Mouse (Mus musculus): ENCODE results near the gene Sapcd1. TPM values are rescaled to one million over a fixed set of nuclear protein-coding genes. Genes with fewer than 3 reads are reported as not detected.
"Not testable (repeated sequence)": the region's sequence is repeated elsewhere in the genome, so short reads cannot be mapped to it uniquely, and the experiment has no call there.

Gene Sapcd1
- polyA plus RNA-seq, 1 experiment from 2014 or later: 17.2 TPM

GRCm38 (mm10) chr17:35015296-35015695, 12.5 kb downstream of the Sapcd1 start:
- WGBS: 91% methylated on average over 16 of the region's 16 CpGs
- Histone ChIP-seq H3K36me3 (ENCODE audit: insufficient read depth) (peaks cover 72% of the 10 kb centered on the region), H3K9ac (no peak overlapping the region), H3K9me3 (ENCODE audit: low read depth, low read length) (no peaks in the 10 kb centered on the region), H3K4me2 (no peak overlapping the region), H3K27me3 (ENCODE audit: insufficient read depth, low read length) (no peaks in the 10 kb centered on the region), H3K27ac (ENCODE audit: low read depth) (no peak overlapping the region), H3K4me3 (ENCODE audit: low read depth, low read length) (no peak overlapping the region), H3K4me1 (ENCODE audit: insufficient read depth) (no peaks in the 10 kb centered on the region)
- DNase-seq (no peak), ATAC-seq (ENCODE audit: insufficient read depth) (no peak)
- no peak for TF ChIP-seq CTCF (IDR thresholded peaks at IDR 0.05; ENCODE audit: low read depth)

DNA sequence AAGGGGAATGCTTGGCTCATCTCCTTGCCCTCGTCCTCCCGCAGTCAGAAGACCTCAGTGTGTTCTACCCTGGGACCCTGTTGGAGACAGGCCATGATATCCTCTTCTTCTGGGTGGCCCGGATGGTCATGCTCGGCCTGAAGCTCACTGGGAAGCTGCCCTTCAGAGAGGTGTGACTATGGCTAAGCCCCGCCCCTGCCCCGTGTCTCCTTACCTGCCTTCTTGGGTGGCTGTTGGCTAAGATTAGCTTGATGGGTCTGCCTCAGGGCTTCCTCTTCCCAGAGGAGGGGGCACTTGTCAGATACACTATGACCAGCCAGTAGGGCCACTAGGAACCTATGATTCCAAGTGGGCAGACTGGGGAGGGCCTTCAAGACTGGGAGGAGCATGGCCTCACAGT, 14.6 kb downstream of the Sapcd1 start:
- Histone ChIP-seq H3K4me1 (ENCODE audit: insufficient read depth) (no peaks in the 10 kb centered on the region), H3K27ac (ENCODE audit: low read depth) (no peak overlapping the region), H3K4me2 (no peak overlapping the region), H3K9ac (no peak overlapping the region), H3K36me3 (ENCODE audit: insufficient read depth) (peaks cover 93% of the 10 kb centered on the region), H3K4me3 (ENCODE audit: low read depth, low read length) (no peak overlapping the region), H3K9me3 (ENCODE audit: low read depth, low read length) (no peaks in the 10 kb centered on the region), H3K27me3 (ENCODE audit: insufficient read depth, low read length) (no peaks in the 10 kb centered on the region)
- DNase-seq (no peak), ATAC-seq (ENCODE audit: insufficient read depth) (no peak)
- TF ChIP-seq CTCF (IDR thresholded peaks at IDR 0.05; ENCODE audit: low read depth): no peak
- 71% methylated on average over 6 of the region's 6 CpGs for WGBS

- Histone ChIP-seq H3K27ac (ENCODE audit: low read depth) (no peak overlapping the region), H3K36me3 (ENCODE audit: insufficient read depth) (peaks cover 97% of the 10 kb centered on the region), H3K4me2 (no peak overlapping the region), H3K27me3 (ENCODE audit: insufficient read depth, low read length) (no peaks in the 10 kb centered on the region), H3K4me1 (ENCODE audit: insufficient read depth) (no peaks in the 10 kb centered on the region), H3K4me3 (ENCODE audit: low read depth, low read length) (no peak overlapping the region), H3K9ac (no peak overlapping the region), H3K9me3 (ENCODE audit: low read depth, low read length) (no peaks in the 10 kb centered on the region)
- TF ChIP-seq CTCF (IDR thresholded peaks at IDR 0.05; ENCODE audit: low read depth): no peak
- WGBS: 77% methylated on average over 13 of the region's 13 CpGs
- ATAC-seq (ENCODE audit: insufficient read depth) (no peak), DNase-seq (no peak)
Measured at GRCm38 (mm10) chr17:35012430-35012829, 15.4 kb downstream of the Sapcd1 start.

- no peaks in the 10 kb centered on the region for H3K9me3 ChIP-seq (ENCODE audit: low read depth, low read length)
- H3K4me2 ChIP-seq: no peak overlapping the region
- no peak overlapping the region for H3K4me3 ChIP-seq (ENCODE audit: low read depth, low read length)
- no peak for TF ChIP-seq CTCF (IDR thresholded peaks at IDR 0.05; ENCODE audit: low read depth)
- WGBS: 86% methylated on average over 8 of the region's 8 CpGs
- H3K4me1 ChIP-seq (ENCODE audit: insufficient read depth): no peaks in the 10 kb centered on the region
- H3K9ac ChIP-seq: no peak overlapping the region
- H3K27ac ChIP-seq (ENCODE audit: low read depth): no peak overlapping the region
- H3K36me3 ChIP-seq (ENCODE audit: insufficient read depth): peaks cover 99% of the 10 kb centered on the region
- no peak for DNase-seq
- ATAC-seq (ENCODE audit: insufficient read depth): no peak
- H3K27me3 ChIP-seq (ENCODE audit: insufficient read depth, low read length): no peaks in the 10 kb centered on the region
Measured at GRCm38 (mm10) chr17:35011440-35011839, 16.4 kb downstream of the Sapcd1 start.

- no peak for TF ChIP-seq CTCF (IDR thresholded peaks at IDR 0.05; ENCODE audit: low read depth)
- 85% methylated on average over 7 of the region's 7 CpGs for WGBS
- Histone ChIP-seq H3K27me3 (ENCODE audit: insufficient read depth, low read length) (no peaks in the 10 kb centered on the region), H3K4me2 (no peak overlapping the region), H3K9ac (no peak overlapping the region), H3K4me1 (ENCODE audit: insufficient read depth) (no peaks in the 10 kb centered on the region), H3K36me3 (ENCODE audit: insufficient read depth) (peaks cover 96% of the 10 kb centered on the region), H3K27ac (ENCODE audit: low read depth) (no peak overlapping the region), H3K4me3 (ENCODE audit: low read depth, low read length) (no peak overlapping the region), H3K9me3 (ENCODE audit: low read depth, low read length) (no peaks in the 10 kb centered on the region)
- ATAC-seq (ENCODE audit: insufficient read depth) (no peak), DNase-seq (no peak)
Measured at GRCm38 (mm10) chr17:35009586-35009985, 18.2 kb downstream of the Sapcd1 start.

- peaks cover 90% of the 10 kb centered on the region for H3K36me3 ChIP-seq (ENCODE audit: insufficient read depth)
- no peak overlapping the region for H3K4me2 ChIP-seq
- no peak for TF ChIP-seq CTCF (IDR thresholded peaks at IDR 0.05; ENCODE audit: low read depth)
- no peaks in the 10 kb centered on the region for H3K27me3 ChIP-seq (ENCODE audit: insufficient read depth, low read length)
- 94% methylated on average over 7 of the region's 7 CpGs for WGBS
- H3K27ac ChIP-seq (ENCODE audit: low read depth): no peak overlapping the region
- DNase-seq (no peak), ATAC-seq (ENCODE audit: insufficient read depth) (no peak)
- no peaks in the 10 kb centered on the region for H3K9me3 ChIP-seq (ENCODE audit: low read depth, low read length)
- no peak overlapping the region for H3K9ac ChIP-seq
- H3K4me1 ChIP-seq (ENCODE audit: insufficient read depth): peaks cover 9% of the 10 kb centered on the region
- no peak overlapping the region for H3K4me3 ChIP-seq (ENCODE audit: low read depth, low read length)
Measured at GRCm38 (mm10) chr17:35007387-35007991, 20.3 kb downstream of the Sapcd1 start.

DNA sequence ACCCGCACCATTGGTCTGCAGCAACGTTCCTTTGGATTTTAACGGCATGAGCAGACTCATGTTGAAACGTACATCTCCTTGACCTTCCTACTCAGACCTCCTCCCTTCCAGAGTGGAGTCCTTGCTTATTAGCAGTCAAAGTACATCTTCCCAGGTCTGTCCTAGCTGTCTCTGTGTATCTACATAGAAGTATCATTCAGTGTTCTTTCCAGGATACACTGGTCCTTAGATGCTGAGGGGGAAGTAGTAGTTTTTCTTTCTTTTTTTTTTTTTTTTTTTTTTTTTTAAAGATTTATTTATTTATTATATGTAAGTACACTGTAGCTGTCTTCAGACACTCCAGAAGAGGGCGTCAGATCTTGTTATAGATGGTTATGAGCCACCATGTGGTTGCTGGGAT, 21.9 kb downstream of the Sapcd1 start:
- WGBS: 92% methylated on average over 4 of the region's 5 CpGs
- peaks cover 10% of the 10 kb centered on the region for H3K4me1 ChIP-seq (ENCODE audit: insufficient read depth)
- H3K4me3 ChIP-seq (ENCODE audit: low read depth, low read length); H3K27ac ChIP-seq (ENCODE audit: low read depth); H3K27me3 ChIP-seq (ENCODE audit: insufficient read depth, low read length); H3K4me2 ChIP-seq; H3K9me3 ChIP-seq (ENCODE audit: low read depth, low read length); DNase-seq; H3K9ac ChIP-seq; ATAC-seq (ENCODE audit: insufficient read depth): not testable (repeated sequence)
- H3K36me3 ChIP-seq (ENCODE audit: insufficient read depth): peaks cover 74% of the 10 kb centered on the region

GRCm38 (mm10) chr17:35005158-35005557, 22.7 kb downstream of the Sapcd1 start:
- H3K27ac ChIP-seq (ENCODE audit: low read depth): no peak overlapping the region
- H3K9ac ChIP-seq: no peak overlapping the region
- peaks cover 67% of the 10 kb centered on the region for H3K36me3 ChIP-seq (ENCODE audit: insufficient read depth)
- H3K4me2 ChIP-seq: no peak overlapping the region
- H3K9me3 ChIP-seq (ENCODE audit: low read depth, low read length): no peaks in the 10 kb centered on the region
- no peak for ATAC-seq (ENCODE audit: insufficient read depth)
- H3K27me3 ChIP-seq (ENCODE audit: insufficient read depth, low read length): no peaks in the 10 kb centered on the region
- H3K4me3 ChIP-seq (ENCODE audit: low read depth, low read length): no peak overlapping the region
- no peak for TF ChIP-seq CTCF (IDR thresholded peaks at IDR 0.05; ENCODE audit: low read depth)
- DNase-seq: no peak
- H3K4me1 ChIP-seq (ENCODE audit: insufficient read depth): peaks cover 10% of the 10 kb centered on the region
- WGBS: 87% methylated on average over 10 of the region's 10 CpGs

All from lung, embryonic 14.5 days (tissue).